Mouse (Mus musculus): Measurements from ENCODE around the gene Bcl7c.

GRCm38 (mm10) chr7:127636963-127637362, 71.8 kb downstream of the Bcl7c start:
- 0 out of 2 replicates have a peak, but pooled peaks have one; percentile 1 for TF ChIP-seq CTCF (IDR thresholded peaks at IDR 0.05; ENCODE audit: low read depth, low read length)
- no peak for TF ChIP-seq POLR2A (IDR thresholded peaks at IDR 0.05; ENCODE audit: extremely low read depth, insufficient read depth, low read length)
